In genomic region chrX:94123059-94123839, GRCm38 (mm10) we compare ENCODE assay signal across 8 mouse cellular contexts. TPM values are rescaled to one million over a fixed set of nuclear protein-coding genes. Genes with fewer than 3 reads are reported as not detected.
DNase-seq lines count a peak whose midpoint lies in the region; ATAC-seq and TF ChIP-seq lines count a peak whose summit lies in the region.

Gene Zfx (minus strand): TSS chrX:94123702.

- H3K4me3 ChIP-seq in ES-E14 (ENCODE audit: insufficient read depth in 1 of 2, low read depth in 1 of 2, low read length in 2 of 2, poor library complexity in 1 of 2, severe bottlenecking in 1 of 2), result peak within 1 kb of the TSS; percentile 94 to 98
- peak within 1 kb of the TSS; percentile 60 for H3K4me3 ChIP-seq in forebrain, embryonic 16.5 days (replicated peaks; ENCODE audit: low read length)
- peak within 1 kb of the TSS; percentile 57 for H3K4me3 ChIP-seq in lung, adult 2 months (replicated peaks; ENCODE audit: extremely low read depth, low read depth, low read length)
- H3K4me3 ChIP-seq in neural tube, embryonic 14.5 days (ENCODE audit: low read depth, low read length), result peak within 1 kb of the TSS; percentile 53

- no peaks in the 10 kb centered on the region for H3K9me3 ChIP-seq in ES-E14 (ENCODE audit: control insufficient read depth, insufficient read depth, low read depth, low read length)
- H3K9me3 ChIP-seq in forebrain, embryonic 16.5 days (ENCODE audit: control insufficient read depth, low read length), result no peaks in the 10 kb centered on the region
- no peaks in the 10 kb centered on the region for H3K9me3 ChIP-seq in neural tube, embryonic 14.5 days (ENCODE audit: control insufficient read depth, low read length)

- peaks cover 26% of the 10 kb centered on the region; the same call in 1 of the 2 replicates for H3K27me3 ChIP-seq in forebrain, embryonic 16.5 days (replicated peaks; ENCODE audit: control insufficient read depth, insufficient read depth, low read length)
- 0 out of 2 replicates have a peak, but pooled peaks cover 3% of the 10 kb centered on the region for H3K27me3 ChIP-seq in neural tube, embryonic 14.5 days (ENCODE audit: control insufficient read depth, insufficient read depth, low read length)

- peak within 1 kb of the TSS; percentile 100 for H3K9ac ChIP-seq in ES-E14 (ENCODE audit: insufficient read depth, low read depth, low read length, poor library complexity, severe bottlenecking)
- peak within 1 kb of the TSS; percentile 89 for H3K9ac ChIP-seq in forebrain, embryonic 16.5 days (replicated peaks; ENCODE audit: low read depth, low read length)
- H3K9ac ChIP-seq in neural tube, embryonic 14.5 days (replicated peaks; ENCODE audit: low read depth, low read length), result peak within 1 kb of the TSS; percentile 83

- no peaks in the 10 kb centered on the region for H3K36me3 ChIP-seq in ES-E14 (ENCODE audit: control insufficient read depth, insufficient read depth, low read length, poor library complexity, severe bottlenecking)
- H3K36me3 ChIP-seq in forebrain, embryonic 16.5 days (ENCODE audit: control insufficient read depth, insufficient read depth), result no peaks in the 10 kb centered on the region
- no peaks in the 10 kb centered on the region for H3K36me3 ChIP-seq in neural tube, embryonic 14.5 days (ENCODE audit: control insufficient read depth, insufficient read depth, low read length)

- 32% methylated on average over 47 of the region's 82 CpGs for WGBS in forebrain, embryonic 16.5 days
- 31% methylated on average over 75 of the region's 82 CpGs for WGBS in lung, adult 2 months
- WGBS in neural tube, embryonic 14.5 days, result 21% methylated on average over 30 of the region's 82 CpGs

- peak within 1 kb of the TSS; percentile 98 for H3K27ac ChIP-seq in ES-E14 (ENCODE audit: insufficient read depth, low read depth, low read length, poor library complexity, severe bottlenecking)
- H3K27ac ChIP-seq in forebrain, embryonic 16.5 days (ENCODE audit: low read length), result peak within 1 kb of the TSS; percentile 99
- H3K27ac ChIP-seq in neural tube, embryonic 14.5 days (ENCODE audit: low read depth, low read length), result peak within 1 kb of the TSS; percentile 99

- peak within 1 kb of the TSS; percentile 47 for H3K4me2 ChIP-seq in forebrain, embryonic 16.5 days (ENCODE audit: low read length)
- H3K4me2 ChIP-seq in neural tube, embryonic 14.5 days (ENCODE audit: low read depth, low read length), result peak within 1 kb of the TSS; percentile 43

- DNase-seq in ES-E14 (ENCODE audit: low read depth, low spot score), result no peak
- peak; percentile 67 to 75 for DNase-seq in cerebellum, adult 18-20 months
- peak; percentile 69 for DNase-seq in heart, postnatal 14 days
- DNase-seq in layer of hippocampus, adult 18-20 months (ENCODE audit: low spot score in 2 of 2), result peak; percentile 34 to 56
- DNase-seq in lung, adult 2 months, result peak; percentile 66
- peak; percentile 81 for DNase-seq in testis, postnatal 14 days (ENCODE audit: low spot score)

- peak; percentile 81 for ATAC-seq in forebrain, embryonic 16.5 days
- peak; percentile 80 for ATAC-seq in neural tube, embryonic 14.5 days (ENCODE audit: low read depth)

- peaks cover 0 to 2% of the 10 kb centered on the region in 2 experiments; a peak in 2 of 4 replicates for H3K4me1 ChIP-seq in ES-E14 (ENCODE audit: control insufficient read depth in 2 of 2, insufficient read depth in 2 of 2, low read length in 2 of 2, poor library complexity in 1 of 2)
- peaks cover 5% of the 10 kb centered on the region for H3K4me1 ChIP-seq in forebrain, embryonic 16.5 days (replicated peaks; ENCODE audit: control insufficient read depth, insufficient read depth, low read length)
- H3K4me1 ChIP-seq in lung, adult 2 months (ENCODE audit: control insufficient read depth, insufficient read depth, low read length), result no peaks in the 10 kb centered on the region; the same call in 1 of the 2 replicates
- H3K4me1 ChIP-seq in neural tube, embryonic 14.5 days (ENCODE audit: control insufficient read depth, insufficient read depth, low read length), result 0 out of 2 replicates have a peak, but pooled peaks cover 4% of the 10 kb centered on the region

- no peak for TF ChIP-seq CTCF in lung, adult 2 months (IDR thresholded peaks at IDR 0.05; ENCODE audit: insufficient read depth, low read length)

- intact Hi-C loops in heart, postnatal 14 days (cut with DNase I), result loop anchor here (5.0 kb wide), 1 partner anchor 54 kb away; no protein-coding TSS in a partner anchor

- in situ Hi-C loops in ES-E14 (cut with MboI; ENCODE audit: low sequenced_read_pairs in 2 of 2, unreplicated experiment in 2 of 2), result no loop called here

- TF ChIP-seq POLR2A in lung, adult 2 months (IDR thresholded peaks at IDR 0.05; ENCODE audit: borderline replicate concordance, extremely low read depth, low read depth, low read length), result no peak

TF ChIP-seq in ES-E14, 5 proteins besides CTCF, POLR2A, EP300 and RAD21:
- TF ChIP-seq ZNF384 (IDR thresholded peaks at IDR 0.05; ENCODE audit: low read depth, low read length) (peak; percentile 51; the same call in 1 of the 2 replicates), CHD2 (IDR thresholded peaks at IDR 0.05; ENCODE audit: low read depth, low read length) (no peak)
TF ChIP-seq in ES-E14: peak in this region for 1.

RNA-seq across cellular contexts. Expression of gene Zfx, which starts in this region (rescaled TPM):
- 21.8 and 27.2 TPM in 2 replicates for total RNA-seq in ES-E14 (2012; rRNA removed)
- 28.1 and 32.8 TPM in 2 replicates for polyA plus RNA-seq in forebrain, embryonic 16.5 days (2015; fragmentation: Nextera tagmentation; extraction: Ambion mirVana)
- total RNA-seq in heart, postnatal 14 days (2021), result 10 to 100 TPM; 24.1 to 26.8 TPM
- total RNA-seq in layer of hippocampus, adult 18-20 months (2021), result 10 to 100 TPM; 34.1 to 36.4 TPM
- 3.7 and 7.2 TPM in 2 replicates for polyA plus RNA-seq in lung, adult 2 months (2012; rRNA removed)
- polyA plus RNA-seq in neural tube, embryonic 14.5 days (2014; fragmentation: Nextera tagmentation; extraction: Ambion mirVana), result 25.0 and 27.2 TPM in 2 replicates
